Comparison of ENCODE assay signal across 27 mouse cellular contexts in genomic region chr7:57677352-57677751, GRCm38 (mm10).
DNase-seq lines count a peak whose midpoint lies in the region; ATAC-seq and TF ChIP-seq lines count a peak whose summit lies in the region.
"Had no signal": no experiment of that assay in that cellular context is flagged by ENCODE, and none has a peak within 500 bp of the region (broad histone marks: within the 10 kb centered on the region; RNA-seq: fewer than 3 reads in every experiment).

No protein-coding gene starts in this region.

- no peak for TF ChIP-seq POLR2A in olfactory bulb, adult 2 months (IDR thresholded peaks at IDR 0.05; ENCODE audit: insufficient read depth, low read depth, low read length)

- H3K4me1 ChIP-seq in megakaryocyte, embryonic 14.5 days, result no peaks in the 10 kb centered on the region
- H3K4me1 ChIP-seq in neural tube, embryonic 14.5 days (ENCODE audit: control insufficient read depth, insufficient read depth, low read length), result no peaks in the 10 kb centered on the region
- H3K4me1 ChIP-seq in olfactory bulb, adult 2 months (ENCODE audit: control insufficient read depth, insufficient read depth, low read length), result peaks cover 3% of the 10 kb centered on the region; the same call in 1 of the 2 replicates
- H3K4me1 ChIP-seq: heart, embryonic 12.5 days; limb, embryonic 12.5 days; liver, embryonic 15.5 days; stomach, embryonic 15.5 days had no signal

- no peaks in the 10 kb centered on the region for H3K36me3 ChIP-seq in megakaryocyte, embryonic 14.5 days (replicated peaks; ENCODE audit: low read length)
- H3K36me3 ChIP-seq in neural tube, embryonic 14.5 days (ENCODE audit: control insufficient read depth, insufficient read depth, low read length), result no peaks in the 10 kb centered on the region
- H3K36me3 ChIP-seq: heart, embryonic 12.5 days; limb, embryonic 12.5 days; liver, embryonic 15.5 days; stomach, embryonic 15.5 days had no signal

- peak; percentile 71 for ATAC-seq in frontal cortex, adult (ENCODE audit: low TSS enrichment)
- ATAC-seq in megakaryocyte, adult 5-6 weeks (ENCODE audit: poor library complexity, severe bottlenecking), result no peak
- peak; percentile 45; the same call in 1 of the 2 replicates for ATAC-seq in neural tube, embryonic 14.5 days (ENCODE audit: low read depth)
- ATAC-seq: forebrain, embryonic 13.5 days; inflammation-experienced regulatory T-cells, adult 6 months; Patski had no signal

- H3K27ac ChIP-seq in neural tube, embryonic 14.5 days (ENCODE audit: low read depth, low read length), result no peak overlapping the region
- 0 out of 2 replicates have a peak overlapping the region, but pooled peaks have one; percentile 45 for H3K27ac ChIP-seq in olfactory bulb, adult 2 months (ENCODE audit: insufficient read depth, low read depth, low read length)
- H3K27ac ChIP-seq: forebrain, embryonic 13.5 days; heart, adult 2 months; left cerebral cortex, adult 2 months; limb, embryonic 12.5 days; liver, embryonic 15.5 days; stomach, embryonic 15.5 days had no signal

- H3K4me2 ChIP-seq in neural tube, embryonic 14.5 days (ENCODE audit: low read depth, low read length), result no peak overlapping the region
- H3K4me2 ChIP-seq: forebrain, embryonic 13.5 days; heart, embryonic 12.5 days; limb, embryonic 12.5 days; liver, embryonic 15.5 days; lung, embryonic 14.5 days; stomach, embryonic 15.5 days had no signal

- no peak overlapping the region for H3K9ac ChIP-seq in neural tube, embryonic 14.5 days (replicated peaks; ENCODE audit: low read depth, low read length)
- H3K9ac ChIP-seq: forebrain, embryonic 13.5 days; heart, embryonic 12.5 days; limb, embryonic 12.5 days; liver, embryonic 15.5 days; lung, embryonic 14.5 days; stomach, embryonic 15.5 days had no signal

- DNase-seq in frontal cortex, postnatal 14 days (ENCODE audit: low spot score in 2 of 2), result no peak
- no peak for DNase-seq in neural tube, embryonic 10.5 days (ENCODE audit: extremely low spot score, low spot score)
- no peak for DNase-seq in thymus, postnatal 4 days
- DNase-seq: adrenal gland, postnatal 10 days; cerebellum, adult 18-20 months; cerebellum, postnatal 10 days; heart, adult 2 months; heart, postnatal 4 days; kidney, adult 11 months; kidney, postnatal 14 days; lung, embryonic 14.5 days; lung, postnatal 14 days; right cerebral cortex, postnatal 25 days had no signal

- no peak for TF ChIP-seq CTCF in olfactory bulb, adult 2 months (IDR thresholded peaks at IDR 0.05; ENCODE audit: insufficient read depth, low read depth, low read length)

- peaks cover 12% of the 10 kb centered on the region; the same call in 1 of the 2 replicates for H3K9me3 ChIP-seq in megakaryocyte, embryonic 14.5 days
- no peaks in the 10 kb centered on the region for H3K9me3 ChIP-seq in neural tube, embryonic 14.5 days (ENCODE audit: control insufficient read depth, low read length)
- H3K9me3 ChIP-seq: forebrain, embryonic 13.5 days; heart, embryonic 12.5 days; limb, embryonic 12.5 days; liver, embryonic 15.5 days; stomach, embryonic 15.5 days had no signal

- H3K27me3 ChIP-seq in megakaryocyte, embryonic 14.5 days (replicated peaks), result no peaks in the 10 kb centered on the region
- H3K27me3 ChIP-seq in neural tube, embryonic 14.5 days (ENCODE audit: control insufficient read depth, insufficient read depth, low read length), result no peaks in the 10 kb centered on the region
- H3K27me3 ChIP-seq: forebrain, embryonic 13.5 days; heart, embryonic 12.5 days; limb, embryonic 12.5 days; liver, embryonic 15.5 days; Patski; stomach, embryonic 15.5 days had no signal

- peak overlapping the region; percentile 31 for H3K4me3 ChIP-seq in megakaryocyte, embryonic 14.5 days (replicated peaks)
- no peak overlapping the region for H3K4me3 ChIP-seq in neural tube, embryonic 14.5 days (ENCODE audit: low read depth, low read length)
- H3K4me3 ChIP-seq in olfactory bulb, adult 2 months (ENCODE audit: insufficient read depth, low read depth, low read length), result no peak overlapping the region
- H3K4me3 ChIP-seq: erythroblast, embryonic 14.5 days; forebrain, embryonic 13.5 days; heart, adult 2 months; heart, embryonic 12.5 days; left cerebral cortex, adult 2 months; limb, embryonic 12.5 days; liver, embryonic 15.5 days; stomach, embryonic 15.5 days had no signal

- 77% methylated on average over 6 of the region's 6 CpGs for WGBS in neural tube, embryonic 14.5 days
- WGBS in olfactory bulb, adult 2 months, result 51% methylated on average over 6 of the region's 6 CpGs
